Mouse (Mus musculus): ENCODE data around the gene Lgals2. TPM values are rescaled to one million over a fixed set of nuclear protein-coding genes. Genes with fewer than 3 reads are reported as not detected.

Lgals2 gene
- total and polyA plus RNA-seq, 3 experiments: not detected

DNA sequence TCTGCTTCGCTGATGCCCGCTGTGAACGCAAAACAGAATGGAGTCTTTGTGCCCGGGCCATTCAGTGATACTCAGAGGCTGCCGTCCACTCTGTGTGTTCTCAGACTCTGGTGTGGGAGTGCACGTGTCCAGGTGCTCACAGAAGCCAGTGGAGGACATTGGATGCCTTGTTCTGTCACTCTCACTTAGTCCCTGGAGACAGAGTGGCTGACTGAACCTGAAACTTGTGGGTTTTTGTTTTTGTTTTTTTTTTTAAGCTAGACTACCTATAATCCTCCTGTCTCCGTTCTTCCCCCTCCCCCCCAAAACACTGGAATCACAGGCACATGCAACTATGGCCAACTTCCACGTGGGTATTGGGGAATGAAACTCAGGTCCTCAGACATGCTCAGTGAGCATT lies 9.0 kb downstream of the Lgals2 start:
- Histone ChIP-seq H3K9me3 (replicated peaks; ENCODE audit: insufficient read depth, low read length) (no peaks in the 10 kb centered on the region), H3K27me3 (ENCODE audit: control insufficient read depth in 1 of 2, insufficient read depth in 2 of 2, low read length in 2 of 2) (peaks cover 9 to 12% of the 10 kb centered on the region in 2 experiments), H3K4me1 (ENCODE audit: control insufficient read depth in 1 of 2, insufficient read depth in 2 of 2, low read length in 2 of 2) (peaks cover 3 to 27% of the 10 kb centered on the region in 2 experiments), H3K9ac (ENCODE audit: control insufficient read depth, low read depth, low read length, poor library complexity, severe bottlenecking) (no peak overlapping the region), H3K79me2 (ENCODE audit: control insufficient read depth, insufficient read depth, low read length, poor library complexity) (no peaks in the 10 kb centered on the region), H3K27ac (ENCODE audit: control insufficient read depth, low read depth, low read length) (no peak overlapping the region), H3K36me3 (ENCODE audit: control insufficient read depth in 1 of 2, insufficient read depth in 2 of 2, low read length in 2 of 2) (peaks cover 0 to 9% of the 10 kb centered on the region in 2 experiments; a peak in 2 of 4 replicates), H3K4me3 (ENCODE audit: control insufficient read depth in 1 of 2, insufficient read depth in 1 of 2, low read depth in 2 of 2, low read length in 2 of 2) (no peak overlapping the region)
- DNase-seq (ENCODE audit: low read depth, low spot score): no peak
- TF ChIP-seq MAX (IDR thresholded peaks at IDR 0.05; ENCODE audit: low read length): no peak
- TF ChIP-seq MXI1 (IDR thresholded peaks at IDR 0.05; ENCODE audit: low read depth, low read length): no peak
- TF ChIP-seq MEF2A (IDR thresholded peaks at IDR 0.05; ENCODE audit: extremely low read depth, insufficient replicate concordance, low read depth, low read length, poor library complexity, severe bottlenecking): no peak
- no peak for TF ChIP-seq RCOR1 (IDR thresholded peaks at IDR 0.05; ENCODE audit: low read depth, low read length)
- TF ChIP-seq TCF12 (IDR thresholded peaks at IDR 0.05; ENCODE audit: low read depth, low read length): no peak
- no peak for TF ChIP-seq POLR2A (IDR thresholded peaks at IDR 0.05; ENCODE audit: control insufficient read depth in 1 of 2, insufficient read depth in 1 of 2, low read depth in 1 of 2, low read length in 2 of 2, poor library complexity in 1 of 2)
- no peak for TF ChIP-seq NELFE (IDR thresholded peaks at IDR 0.05; ENCODE audit: low read depth, low read length)
- no peak for TF ChIP-seq SMC3 (IDR thresholded peaks at IDR 0.05; ENCODE audit: low read depth, low read length)
- TF ChIP-seq CHD1 (IDR thresholded peaks at IDR 0.05; ENCODE audit: low read depth, low read length): no peak
- TF ChIP-seq ZNF384 (IDR thresholded peaks at IDR 0.05; ENCODE audit: low read depth, low read length): no peak
- no peak for TF ChIP-seq E2F4 (IDR thresholded peaks at IDR 0.05; ENCODE audit: borderline replicate concordance, low read depth, low read length)

DNA sequence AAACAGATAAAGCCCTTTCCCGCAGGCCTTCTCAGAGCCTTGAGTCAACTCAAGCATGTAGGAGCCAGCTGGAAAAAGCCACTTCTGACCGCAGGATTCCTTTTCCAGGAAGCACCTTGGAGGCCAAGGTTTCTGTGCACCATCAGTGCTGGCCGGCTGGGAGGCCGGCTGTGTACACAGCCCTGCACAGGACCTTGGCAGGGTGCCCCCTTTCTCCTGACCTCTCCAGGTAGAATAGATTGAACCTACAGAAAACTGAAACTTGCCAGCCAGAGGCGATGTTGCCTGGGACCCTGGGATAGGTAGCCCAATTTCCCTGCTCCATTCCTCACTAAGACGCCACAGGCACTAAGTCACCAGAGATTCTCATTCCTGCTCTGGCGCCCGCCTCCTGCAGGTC lies 9.5 kb downstream of the Lgals2 start:
- Histone ChIP-seq H3K36me3 (ENCODE audit: control insufficient read depth in 1 of 2, insufficient read depth in 2 of 2, low read length in 2 of 2) (peaks cover 0 to 4% of the 10 kb centered on the region in 2 experiments; a peak in 1 of 4 replicates), H3K27me3 (ENCODE audit: control insufficient read depth in 1 of 2, insufficient read depth in 2 of 2, low read length in 2 of 2) (peaks cover 10 to 12% of the 10 kb centered on the region in 2 experiments), H3K4me3 (ENCODE audit: control insufficient read depth in 1 of 2, insufficient read depth in 1 of 2, low read depth in 2 of 2, low read length in 2 of 2) (no peak overlapping the region), H3K4me1 (ENCODE audit: control insufficient read depth in 1 of 2, insufficient read depth in 2 of 2, low read length in 2 of 2) (peaks cover 0 to 22% of the 10 kb centered on the region in 2 experiments; a peak in 2 of 4 replicates), H3K79me2 (ENCODE audit: control insufficient read depth, insufficient read depth, low read length, poor library complexity) (no peaks in the 10 kb centered on the region), H3K27ac (ENCODE audit: control insufficient read depth, low read depth, low read length) (no peak overlapping the region), H3K9ac (ENCODE audit: control insufficient read depth, low read depth, low read length, poor library complexity, severe bottlenecking) (no peak overlapping the region), H3K9me3 (replicated peaks; ENCODE audit: insufficient read depth, low read length) (no peaks in the 10 kb centered on the region)
- no peak for DNase-seq (ENCODE audit: low read depth, low spot score)
- TF ChIP-seq ZKSCAN1 (IDR thresholded peaks at IDR 0.05; ENCODE audit: low read depth, low read length) (no peak), ZNF384 (IDR thresholded peaks at IDR 0.05; ENCODE audit: low read depth, low read length) (no peak), MEF2A (IDR thresholded peaks at IDR 0.05; ENCODE audit: extremely low read depth, insufficient replicate concordance, low read depth, low read length, poor library complexity, severe bottlenecking) (no peak), POLR2AphosphoS5 (IDR thresholded peaks at IDR 0.05; ENCODE audit: borderline replicate concordance, low read depth, low read length) (no peak), ETS1 (IDR thresholded peaks at IDR 0.05; ENCODE audit: low read depth, low read length) (no peak), BHLHE40 (IDR thresholded peaks at IDR 0.05; ENCODE audit: borderline replicate concordance, low read depth, low read length) (no peak), TCF12 (IDR thresholded peaks at IDR 0.05; ENCODE audit: low read depth, low read length) (no peak), EP300 (IDR thresholded peaks at IDR 0.05; ENCODE audit: low read depth in 1 of 2, low read length in 2 of 2) (no peak), KAT2A (conservative IDR thresholded peaks at IDR 0.05; ENCODE audit: low read depth, low read length) (no peak), MAFK (IDR thresholded peaks at IDR 0.05; ENCODE audit: borderline replicate concordance, low read depth, low read length) (no peak), ZMIZ1 (IDR thresholded peaks at IDR 0.05; ENCODE audit: low read depth, low read length) (no peak), CTCF (IDR thresholded peaks at IDR 0.05 in 2 of 3, conservative IDR thresholded peaks at IDR 0.05 in 1 of 3; ENCODE audit: control insufficient read depth in 1 of 3, insufficient read depth in 1 of 3, low read depth in 2 of 3, low read length in 3 of 3, poor library complexity in 1 of 3, severe bottlenecking in 1 of 3) (no peak), SIN3A (IDR thresholded peaks at IDR 0.05; ENCODE audit: low read length) (no peak), SMC3 (IDR thresholded peaks at IDR 0.05; ENCODE audit: low read depth, low read length) (no peak), NELFE (IDR thresholded peaks at IDR 0.05; ENCODE audit: low read depth, low read length) (no peak)
